Mouse (Mus musculus) mouse embryonic stem cell (cell line): ENCODE measurements around the gene Susd5.
"Not testable (repeated sequence)": the region's sequence is repeated elsewhere in the genome, so short reads cannot be mapped to it uniquely, and the experiment has no call there.

ENCODE experiments used
- in situ Hi-C, 2 experiments: fragments of 300-500 bp; cut with MboI; formaldehyde crosslinking; loops; 1 replicate in 1 of 2; 3 replicates in 1 of 2; pipeline ENCODE4 v1.14.3; 2019 to 2020; ENCODE audit warnings: low sequenced_read_pairs in 2 of 2, low pct_unique_long_range_greater_than_20kb in 1 of 2, mixed read lengths in 1 of 2; ENCODE audit not compliant: unreplicated experiment in 1 of 2

Susd5 gene

DNA sequence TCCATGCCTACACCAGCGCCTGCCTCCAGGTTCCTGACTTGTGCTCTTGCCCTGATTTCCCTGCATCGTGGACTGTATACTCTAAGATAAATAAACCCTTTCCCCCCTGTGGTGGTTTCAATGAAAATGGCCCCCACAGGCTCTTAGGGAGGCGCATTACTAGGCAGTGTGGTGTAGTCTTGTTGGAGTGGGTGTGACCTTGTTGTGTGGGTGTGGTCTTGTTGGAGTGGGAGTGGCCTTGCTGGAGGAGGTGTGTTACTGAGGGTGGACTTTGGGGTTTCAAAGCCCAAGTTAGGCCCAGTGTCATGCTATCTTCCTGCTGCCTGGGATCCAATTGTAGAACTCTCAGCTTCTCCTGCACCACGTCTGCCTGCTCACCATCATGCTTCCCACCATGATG lies 4.9 kb upstream of the Susd5 start:
- in situ Hi-C loops = no loop called here

DNA sequence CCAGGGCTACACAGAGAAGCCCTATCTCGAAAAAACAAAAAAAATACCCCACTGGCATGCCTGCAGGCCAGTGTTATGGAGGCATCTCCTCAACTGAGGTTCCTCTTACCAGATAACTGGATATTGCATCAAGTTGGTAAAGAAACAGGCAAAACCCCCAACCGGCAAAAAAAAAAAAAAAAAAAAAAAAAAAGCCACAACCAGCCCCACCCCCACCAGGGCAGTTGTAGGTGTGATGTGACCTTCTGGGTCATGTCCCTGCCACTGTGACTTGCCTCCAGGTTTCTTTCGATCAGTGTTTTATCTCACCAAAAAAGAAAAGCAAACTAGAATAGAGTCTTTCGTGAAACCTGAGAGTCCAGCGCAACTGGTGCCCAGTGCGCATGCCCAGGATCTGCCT lies 4.1 kb upstream of the Susd5 start:
- in situ Hi-C loops = no loop called here

DNA sequence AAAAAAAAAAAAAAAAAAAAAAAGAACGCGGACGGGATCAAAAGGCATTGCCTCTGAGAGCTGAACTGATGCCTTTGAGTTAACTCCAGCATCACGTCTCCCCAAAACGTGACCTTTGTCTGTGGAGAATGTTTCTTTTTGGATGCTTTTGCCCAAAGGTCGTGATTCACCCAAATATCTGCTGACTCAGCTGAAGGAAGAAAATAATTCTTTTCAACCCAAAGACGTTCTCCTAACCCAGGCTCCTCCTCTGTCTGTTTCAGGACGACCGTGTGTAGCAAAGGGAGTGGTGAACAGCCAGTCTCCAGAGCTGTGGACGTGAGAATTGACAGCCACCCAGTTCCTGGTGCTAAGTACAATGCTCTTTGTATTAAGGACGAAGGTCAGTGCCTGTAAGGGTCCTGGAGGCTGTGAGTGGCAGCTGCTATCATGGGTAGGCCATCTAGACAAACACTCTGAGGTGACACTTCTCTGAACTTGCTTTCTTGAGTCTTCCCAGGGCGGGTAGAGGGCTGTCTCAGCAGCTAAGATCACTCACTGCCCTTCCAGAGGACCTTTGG lies 11.6 kb downstream of the Susd5 start:
- in situ Hi-C loops = no loop called here

DNA sequence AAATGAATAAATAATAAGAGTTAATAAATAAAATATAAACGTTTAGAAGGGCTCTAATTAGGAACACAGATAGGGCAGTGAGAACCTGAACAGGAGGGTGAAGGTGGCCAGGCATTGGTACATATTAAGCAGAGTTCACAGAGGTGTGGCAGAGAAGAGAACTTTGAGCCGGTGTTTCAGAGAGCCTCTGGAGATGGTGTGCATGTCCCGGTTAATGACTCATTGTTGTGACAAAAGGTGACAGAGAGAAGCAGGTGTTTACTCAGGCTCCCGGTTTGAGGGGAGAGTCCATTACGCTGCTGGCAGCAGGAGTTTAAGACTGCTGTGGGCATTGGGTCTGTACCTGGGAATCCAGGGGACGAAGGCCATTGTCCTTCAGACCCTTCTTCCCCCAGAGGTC lies 12.4 kb downstream of the Susd5 start:
- in situ Hi-C loops = no loop called here

DNA sequence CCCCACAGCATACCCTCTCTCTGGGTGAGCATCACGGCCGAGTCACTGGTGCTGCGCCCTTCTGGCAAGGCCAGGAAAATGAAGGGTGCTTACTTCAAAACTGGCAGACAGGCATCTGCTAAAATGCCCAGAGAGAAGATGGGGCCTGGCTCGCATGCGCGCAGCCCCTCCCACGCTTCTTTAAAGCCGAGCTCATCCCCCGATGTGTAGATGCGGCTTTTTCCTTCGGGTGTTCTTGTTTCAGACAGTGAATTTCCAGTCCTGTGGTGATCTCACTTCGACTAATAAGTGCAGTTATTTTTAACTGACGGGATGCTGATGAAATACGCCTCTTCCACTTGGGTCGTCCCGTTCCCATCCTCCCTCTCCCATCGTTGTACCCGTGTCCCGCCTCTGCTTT lies 16.7 kb downstream of the Susd5 start:
- in situ Hi-C loops = no loop called here

DNA sequence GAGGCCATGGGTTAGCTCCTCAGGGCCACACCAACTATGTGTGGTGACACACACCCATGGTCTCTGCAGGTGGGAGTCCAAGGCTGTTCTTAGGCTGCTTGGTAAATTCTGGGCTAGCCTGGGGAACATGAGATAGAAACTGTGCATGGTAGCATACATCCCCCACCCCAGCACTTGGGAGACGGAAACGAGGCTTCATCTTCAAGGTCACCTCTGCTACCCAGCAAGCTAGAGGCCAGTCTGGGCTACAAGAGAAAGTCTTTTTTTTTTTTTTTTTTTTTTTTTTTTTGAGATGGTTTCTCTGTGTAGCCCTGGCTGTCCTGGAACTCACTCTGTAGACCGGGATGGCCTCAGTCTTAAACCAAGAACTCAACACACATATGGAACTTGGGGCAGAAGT lies 29.5 kb downstream of the Susd5 start:
- in situ Hi-C loops = no loop called here

DNA sequence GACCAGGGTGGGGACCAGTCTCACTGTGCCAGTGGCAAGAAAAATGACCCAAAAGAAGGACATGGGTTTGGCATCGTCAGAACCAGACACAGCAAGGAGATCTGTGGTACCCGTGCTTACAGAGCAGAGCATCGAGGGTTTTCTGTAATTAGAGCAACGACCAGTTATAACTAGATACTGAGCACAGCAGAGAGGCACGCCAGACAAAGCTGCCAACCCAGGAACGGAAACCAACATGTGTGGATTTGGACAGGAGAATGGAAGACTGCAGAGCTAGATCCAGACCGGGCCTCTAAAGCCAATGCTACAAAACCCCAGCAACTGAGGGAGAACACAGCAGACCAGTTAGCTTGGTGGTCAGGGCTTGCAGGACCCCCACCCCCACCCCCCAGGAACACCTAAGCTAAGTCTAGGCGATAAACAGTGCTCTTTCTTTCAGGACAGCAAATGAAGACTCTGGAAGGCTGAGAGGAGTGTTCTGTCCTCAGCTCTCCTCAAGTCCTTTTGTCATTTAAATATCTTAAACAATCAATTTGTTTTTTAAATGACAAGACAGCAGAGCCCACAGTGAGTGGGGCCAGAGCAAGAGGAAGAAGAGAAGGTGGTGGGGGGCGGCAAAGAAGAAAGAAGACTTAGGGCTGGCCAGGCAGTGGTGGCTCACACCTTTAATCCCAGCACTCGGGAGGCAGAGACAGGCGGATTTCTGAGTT lies 30.3 kb downstream of the Susd5 start:
- in situ Hi-C loops = no loop called here

DNA sequence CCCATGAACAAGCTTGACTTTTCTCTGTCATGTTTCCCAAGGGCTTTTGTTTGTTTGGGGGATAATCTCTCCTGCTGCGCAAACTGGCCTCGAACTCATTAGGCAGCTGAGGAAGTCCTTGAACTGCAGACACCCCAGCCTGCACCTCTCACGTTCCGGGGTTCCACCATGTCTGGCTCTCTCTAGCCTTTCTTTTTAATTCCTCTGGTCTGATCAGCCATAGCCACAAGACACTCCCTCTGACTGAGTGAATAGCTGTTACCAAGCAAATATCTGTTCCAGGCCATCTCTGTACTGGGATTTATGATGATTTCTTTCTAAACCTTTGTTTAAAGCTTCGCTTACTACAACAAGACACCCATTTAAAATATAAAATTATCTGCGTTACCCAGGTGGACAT lies 31.9 kb downstream of the Susd5 start:
- in situ Hi-C loops = not testable (repeated sequence)

DNA sequence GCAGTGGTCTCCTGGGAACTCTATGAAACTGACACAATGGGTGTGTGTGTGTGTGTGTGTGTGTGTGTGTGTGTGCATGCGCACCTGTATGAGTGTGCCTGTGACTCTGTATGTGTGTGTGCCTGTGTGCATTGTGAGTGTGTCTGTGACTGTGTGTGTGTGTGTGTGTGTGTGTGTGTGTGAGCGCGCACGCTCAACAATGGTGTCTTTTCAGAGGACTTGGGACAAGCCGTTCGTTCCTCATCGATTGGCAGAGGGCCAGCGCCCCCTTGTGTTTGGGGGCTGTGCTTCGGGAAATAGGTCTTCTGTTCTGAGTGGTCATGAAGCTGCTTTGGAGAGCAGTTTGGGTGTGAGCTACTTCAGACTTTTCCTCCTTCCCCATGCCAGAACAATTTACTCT lies 35.2 kb downstream of the Susd5 start:
- in situ Hi-C loops = loop anchor here in 1 of 2 experiments (10.0 kb wide), 1 partner anchor 97 kb away; no protein-coding TSS in a partner anchor

DNA sequence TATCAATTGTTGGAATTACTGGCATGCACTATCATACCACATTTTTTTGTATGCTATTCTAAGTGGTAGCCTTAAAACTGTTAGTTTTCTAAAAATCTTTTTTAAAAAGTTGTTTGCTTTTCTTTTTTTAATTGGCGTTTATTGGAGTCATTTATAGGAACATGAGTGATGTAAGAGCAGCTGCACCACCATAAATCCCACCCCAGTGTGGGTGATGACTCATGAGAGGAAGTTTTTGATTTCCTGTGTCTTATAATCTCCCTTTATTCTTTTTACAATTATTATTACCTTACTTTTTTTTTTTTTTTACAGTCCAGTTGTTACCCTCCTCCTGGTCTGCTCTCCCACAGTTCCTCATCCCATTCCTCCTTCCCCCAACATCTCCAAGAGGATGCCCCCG lies 37.9 kb downstream of the Susd5 start:
- in situ Hi-C loops = loop anchor here in 1 of 2 experiments (10.0 kb wide), 1 partner anchor 100 kb away; no protein-coding TSS in a partner anchor

DNA sequence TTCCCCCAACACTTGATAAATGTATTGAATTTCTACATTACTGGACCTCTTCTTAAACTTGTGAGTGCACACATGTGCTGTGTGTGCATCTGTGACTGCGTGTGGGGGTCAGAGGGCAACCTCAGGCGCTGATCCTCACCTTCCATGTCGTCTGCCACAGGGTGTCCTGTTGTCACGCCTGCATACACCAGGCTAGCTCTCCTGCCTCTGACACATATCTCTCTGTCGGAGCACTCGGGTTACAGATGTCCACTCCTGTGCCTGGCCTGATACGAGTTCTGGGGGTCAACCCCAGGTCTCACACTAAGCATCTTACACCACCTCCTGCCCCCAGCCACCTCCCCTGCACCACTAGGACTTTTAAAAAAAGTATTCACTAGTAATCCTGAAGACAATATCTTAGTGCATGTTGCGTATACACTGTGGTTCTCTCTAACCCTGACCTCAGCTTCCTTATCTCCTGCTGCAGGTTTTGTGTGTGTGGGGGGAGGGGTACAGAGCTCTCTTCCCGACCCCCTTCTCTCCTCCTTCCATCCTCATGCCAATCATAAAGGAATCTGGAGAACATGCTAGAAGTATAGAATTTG lies 41.9 kb downstream of the Susd5 start:
- in situ Hi-C loops = loop anchor here in 1 of 2 experiments (10.0 kb wide), 1 partner anchor 104 kb away; no protein-coding TSS in a partner anchor

DNA sequence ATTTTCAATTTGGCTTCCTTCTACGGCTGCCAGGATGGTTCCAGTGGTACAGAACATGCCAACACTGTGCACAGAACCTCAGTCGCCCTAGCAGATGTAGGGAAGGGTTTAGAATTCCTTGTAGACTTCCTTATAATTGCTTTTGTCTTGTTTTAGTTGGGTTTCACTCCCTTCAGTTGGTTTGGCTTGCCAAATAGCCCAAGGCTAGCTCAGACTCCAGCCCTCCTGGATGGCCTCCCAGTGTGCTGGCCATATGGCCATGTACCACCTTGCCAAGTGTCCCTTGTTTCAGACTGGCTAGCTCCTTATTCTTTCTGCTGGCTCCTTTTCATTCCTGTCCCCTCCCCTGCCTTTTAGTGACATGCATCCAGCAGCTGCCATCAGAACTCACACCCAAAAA lies 53.3 kb downstream of the Susd5 start:
- in situ Hi-C loops = loop anchor here in 1 of 2 experiments (25.0 kb wide), 1 partner anchor 102 kb away; no protein-coding TSS in a partner anchor

DNA sequence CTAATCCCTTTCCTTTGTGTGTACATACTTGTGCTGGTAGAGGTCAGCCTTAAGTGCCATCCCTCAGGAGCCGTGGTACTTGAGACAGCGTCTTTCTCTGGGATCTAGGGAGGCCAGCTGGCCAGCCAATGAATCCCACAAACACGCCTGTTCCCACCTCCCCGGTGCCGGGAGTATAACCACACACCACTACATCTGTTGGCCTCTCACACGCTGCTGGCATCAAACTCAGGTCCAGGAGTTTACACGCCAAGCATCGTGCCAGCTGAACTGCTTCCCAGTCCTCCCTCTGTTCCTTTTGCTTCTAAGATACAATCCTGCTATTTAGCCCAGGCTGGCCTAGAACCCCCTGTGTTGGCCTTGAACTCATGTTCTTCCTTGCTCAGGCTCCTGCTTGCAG lies 54.2 kb downstream of the Susd5 start:
- in situ Hi-C loops = loop anchor here in 1 of 2 experiments (25.0 kb wide), 1 partner anchor 101 kb away; no protein-coding TSS in a partner anchor

DNA sequence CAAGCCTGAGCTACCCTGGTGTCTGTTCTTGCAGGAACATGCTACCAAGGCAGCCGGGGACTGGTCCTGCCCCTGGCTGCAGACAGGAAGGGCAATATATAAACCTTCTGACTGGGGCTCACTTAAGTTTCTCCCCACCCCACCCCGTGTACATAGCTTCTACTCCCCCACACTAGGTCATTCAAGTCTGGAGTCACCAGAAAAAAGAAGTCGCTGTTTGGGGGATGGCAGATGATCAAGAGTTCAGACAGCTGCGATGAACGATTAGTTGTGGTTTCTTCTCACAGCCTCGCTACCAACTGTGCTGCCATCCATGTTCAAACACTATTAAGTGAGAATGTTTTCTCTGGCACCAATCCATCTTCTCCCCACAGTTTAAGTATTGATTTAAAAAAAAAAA lies 55.3 kb downstream of the Susd5 start:
- in situ Hi-C loops = loop anchor here in 1 of 2 experiments (25.0 kb wide), 1 partner anchor 100 kb away; no protein-coding TSS in a partner anchor

DNA sequence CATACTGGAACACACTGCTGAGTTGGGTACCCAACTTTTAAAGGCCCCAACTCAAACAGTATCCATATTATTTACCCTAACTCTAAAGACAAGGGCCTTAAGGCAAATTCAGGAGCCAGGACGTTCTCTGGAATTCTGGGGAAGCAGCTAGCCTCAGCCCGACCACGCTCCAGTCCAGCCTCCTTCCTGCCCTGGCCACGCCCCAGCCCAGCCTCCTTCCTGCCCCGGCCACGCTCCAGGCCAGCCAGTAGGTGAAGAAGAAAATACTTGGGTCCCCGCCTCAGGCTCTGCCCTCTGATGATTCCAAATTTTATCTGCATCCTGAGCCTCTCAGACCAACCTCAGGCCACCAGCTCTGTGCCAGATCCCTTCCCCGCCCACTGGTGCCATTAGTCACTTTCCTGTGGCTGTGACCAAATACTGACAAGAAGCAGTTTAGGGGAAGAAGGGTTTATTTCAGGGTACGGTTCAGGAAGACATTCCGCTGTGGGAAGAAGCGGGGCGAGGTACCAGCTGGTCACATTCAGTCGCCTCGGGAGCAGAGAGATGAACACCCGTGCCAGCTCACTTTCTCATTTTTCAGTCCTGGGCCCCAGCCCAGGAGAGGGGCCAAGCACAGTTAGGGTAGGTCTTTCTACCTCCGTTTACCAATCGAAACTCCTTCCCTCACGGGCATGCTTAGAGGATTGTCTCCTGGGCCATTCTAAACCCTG lies 57.1 kb downstream of the Susd5 start:
- in situ Hi-C loops = loop anchor here in 1 of 2 experiments (25.0 kb wide), 1 partner anchor 98 kb away; no protein-coding TSS in a partner anchor

DNA sequence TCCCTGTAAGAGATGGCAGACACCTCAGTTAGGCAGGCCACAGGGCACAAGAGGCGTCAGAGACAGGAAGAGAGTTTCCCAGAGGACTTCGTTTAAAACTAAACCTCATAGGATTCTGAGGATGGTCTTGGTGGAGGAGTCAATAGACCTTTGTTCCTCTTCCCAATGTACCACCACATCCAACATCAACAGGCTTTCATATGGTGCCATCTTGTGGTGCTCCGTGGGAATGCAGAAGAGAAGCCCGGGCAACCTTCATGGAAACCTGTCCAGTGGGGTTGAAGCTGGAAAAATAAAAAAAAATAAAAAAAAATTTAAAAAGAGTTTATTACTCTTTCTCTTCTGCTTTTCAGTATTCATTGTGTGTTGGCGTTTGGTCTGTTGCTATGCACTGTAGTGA lies 59.7 kb downstream of the Susd5 start:
- in situ Hi-C loops = loop anchor here in 1 of 2 experiments (25.0 kb wide), 1 partner anchor 96 kb away; no protein-coding TSS in a partner anchor

DNA sequence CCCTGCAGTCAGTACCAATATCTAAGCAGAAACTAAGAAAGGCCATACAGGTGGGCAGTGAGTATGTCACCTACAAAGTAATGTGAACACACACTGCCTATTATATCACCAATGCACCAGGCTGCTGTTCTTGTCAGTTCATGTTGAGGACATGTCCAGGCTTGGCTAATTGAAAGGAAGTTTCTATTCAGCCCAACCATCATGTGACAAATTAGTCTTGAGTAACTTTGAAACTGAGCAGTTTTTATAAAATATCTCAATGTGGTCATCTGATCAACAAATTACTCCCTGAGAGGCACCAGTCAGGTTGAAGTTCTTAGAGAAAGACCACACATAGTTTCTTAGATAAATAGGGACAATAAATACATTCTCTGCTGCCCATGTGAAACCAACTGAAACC lies 65.9 kb downstream of the Susd5 start:
- in situ Hi-C loops = loop anchor here in 1 of 2 experiments (25.0 kb wide), 1 partner anchor 89 kb away; no protein-coding TSS in a partner anchor

DNA sequence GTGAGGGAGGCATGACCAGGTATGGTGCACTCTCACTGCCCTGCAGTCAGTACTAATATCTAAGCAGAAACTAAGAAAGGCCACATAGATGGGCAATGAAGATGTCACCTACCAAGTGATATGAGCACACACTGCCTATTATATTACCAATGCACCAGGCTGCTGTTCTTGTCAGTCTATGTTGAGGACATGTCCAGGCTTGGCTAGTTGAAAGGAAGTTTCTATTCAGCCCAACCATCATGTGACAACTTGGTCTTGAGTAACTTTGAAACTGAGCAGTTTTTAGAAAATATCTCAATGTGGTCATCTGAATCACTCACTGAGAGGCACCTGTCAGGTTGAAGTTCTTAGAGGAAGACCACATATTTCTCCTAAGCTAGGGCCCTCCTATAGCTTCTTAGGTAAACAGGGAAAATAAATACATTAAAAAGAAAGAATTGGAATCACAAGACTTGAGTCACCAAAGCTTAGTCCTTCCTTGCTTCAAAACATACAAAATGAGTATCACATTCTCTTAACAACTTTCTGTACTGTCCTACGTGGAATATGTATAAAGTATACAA lies 72.4 kb downstream of the Susd5 start:
- in situ Hi-C loops = not testable (repeated sequence)
